Mouse (Mus musculus) heart, postnatal 0 days (tissue): Measurements from ENCODE around the gene Fgfr2.

Experiments
- CTCF ChIP-seq: IDR thresholded peaks from 2 replicates; pipeline ENCODE4 v1.5.1; 2016; ENCODE audit warnings: antibody characterized with exemption, control low read depth, low read depth
- EP300 ChIP-seq: IDR thresholded peaks from 2 replicates; pipeline ENCODE4 v1.6.1; 2016; ENCODE audit warnings: antibody characterized with exemption, low read depth

GRCm38 (mm10) chr7:130269124-130269867 is 2853.9 kb downstream of the Fgfr2 start:
- no peak for TF ChIP-seq CTCF
- TF ChIP-seq EP300 = no peak
